Mouse (Mus musculus): ENCODE results near the gene Daxx.

Daxx gene

DNA sequence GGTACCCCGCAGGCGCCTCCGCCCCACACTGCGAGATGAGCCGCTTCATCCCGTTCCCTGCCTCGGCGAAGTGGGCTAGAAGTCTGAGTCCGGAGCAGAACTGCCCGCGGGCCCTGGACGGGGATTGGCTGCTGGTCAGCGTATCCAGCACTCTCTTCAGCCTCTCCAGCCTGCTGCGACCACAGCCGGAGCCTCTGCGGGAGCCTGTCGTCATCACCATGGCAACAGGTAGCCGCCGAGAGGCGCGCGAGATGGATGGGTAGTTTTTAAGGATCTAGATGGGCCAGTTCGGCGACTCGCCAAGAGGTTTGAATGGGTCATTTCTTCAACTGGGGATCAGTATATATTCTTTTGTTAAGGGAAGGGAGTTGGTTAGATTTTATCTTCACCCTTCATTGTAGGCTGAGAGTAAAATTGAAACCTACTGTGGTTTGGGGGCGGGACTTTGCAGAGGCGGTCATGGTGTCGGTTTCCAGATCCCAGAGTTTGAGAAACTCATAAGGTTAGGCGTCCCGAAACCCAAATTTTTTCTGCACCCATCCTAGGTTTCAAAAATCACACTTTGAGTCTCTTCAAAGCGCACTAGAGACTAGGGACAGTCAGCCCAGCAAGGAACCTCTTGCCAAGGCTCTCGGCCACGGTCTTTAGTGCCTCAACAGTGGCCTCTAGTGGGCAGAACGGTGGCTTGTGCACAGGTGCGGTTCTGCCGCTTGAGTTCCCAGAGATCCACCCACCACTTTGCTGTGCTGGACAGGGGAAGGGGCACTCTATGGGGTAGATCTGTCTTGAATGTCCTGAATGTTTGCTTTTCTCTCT lies 11.3 kb downstream of the Daxx start:
- DNase-seq (ENCODE audit: low read depth, low spot score) = peak; percentile 92

DNA sequence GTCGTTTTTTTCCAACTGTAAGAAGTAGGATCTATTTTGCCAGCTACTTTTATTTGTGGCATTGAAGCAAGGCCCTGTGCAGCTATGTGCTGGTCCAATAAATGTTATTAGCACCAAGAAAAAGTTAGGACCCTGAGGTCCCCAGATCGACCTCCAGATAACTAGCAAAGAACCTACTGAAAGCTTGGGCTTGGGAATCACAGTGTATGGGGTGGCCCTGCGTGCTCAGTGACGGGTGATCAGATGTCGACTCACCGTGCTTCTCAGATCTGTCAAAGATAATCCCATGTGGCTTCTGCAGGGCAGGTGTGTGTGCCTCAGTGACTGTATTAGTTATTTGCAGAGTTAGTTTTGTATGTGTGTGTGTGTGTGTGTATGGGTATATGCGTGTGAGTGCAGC lies 12.1 kb downstream of the Daxx start:
- DNase-seq (ENCODE audit: low read depth, low spot score) = no peak

- DNase-seq (ENCODE audit: low read depth, low spot score) = peak; percentile 79
Measured at GRCm38 (mm10) chr17:33924577-33925283, 15.5 kb downstream of the Daxx start.

DNA sequence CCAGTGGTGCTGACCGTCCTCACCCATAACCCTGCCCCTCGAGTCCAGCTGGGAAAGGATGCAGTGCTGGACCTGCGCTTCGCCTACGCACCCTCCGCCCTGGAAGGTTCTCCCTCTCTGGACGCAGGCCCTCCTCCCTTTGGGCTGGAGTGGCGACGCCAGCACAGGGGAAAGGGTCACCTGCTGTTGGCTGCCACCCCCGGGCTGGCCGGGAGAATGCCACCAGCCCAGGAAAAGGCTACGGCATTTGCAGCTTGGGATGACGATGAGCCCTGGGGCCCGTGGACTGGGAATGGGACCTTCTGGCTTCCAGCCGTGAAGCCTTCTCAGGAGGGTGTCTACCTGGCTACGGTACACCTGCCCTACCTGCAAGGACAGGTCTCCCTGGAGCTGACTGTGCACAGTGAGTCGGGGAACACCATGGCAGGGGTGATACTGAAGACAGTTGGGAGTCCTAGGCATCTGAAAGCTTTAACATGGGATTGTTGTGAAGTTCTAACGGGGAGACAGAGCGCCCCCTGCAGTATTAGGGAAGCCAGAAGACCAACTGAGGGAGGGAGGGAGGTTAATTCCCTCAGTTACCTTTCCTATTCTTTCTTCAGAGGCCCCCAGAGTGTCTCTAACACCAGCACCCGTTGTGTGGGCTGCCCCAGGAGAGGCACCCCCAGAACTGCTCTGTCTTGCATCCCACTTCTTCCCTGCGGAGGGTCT lies 16.3 kb downstream of the Daxx start:
- peak; percentile 40 for DNase-seq (ENCODE audit: low read depth, low spot score)

- peak; percentile 54 for DNase-seq (ENCODE audit: low read depth, low spot score)
Measured at GRCm38 (mm10) chr17:33926207-33926932, 17.2 kb downstream of the Daxx start.

DNA sequence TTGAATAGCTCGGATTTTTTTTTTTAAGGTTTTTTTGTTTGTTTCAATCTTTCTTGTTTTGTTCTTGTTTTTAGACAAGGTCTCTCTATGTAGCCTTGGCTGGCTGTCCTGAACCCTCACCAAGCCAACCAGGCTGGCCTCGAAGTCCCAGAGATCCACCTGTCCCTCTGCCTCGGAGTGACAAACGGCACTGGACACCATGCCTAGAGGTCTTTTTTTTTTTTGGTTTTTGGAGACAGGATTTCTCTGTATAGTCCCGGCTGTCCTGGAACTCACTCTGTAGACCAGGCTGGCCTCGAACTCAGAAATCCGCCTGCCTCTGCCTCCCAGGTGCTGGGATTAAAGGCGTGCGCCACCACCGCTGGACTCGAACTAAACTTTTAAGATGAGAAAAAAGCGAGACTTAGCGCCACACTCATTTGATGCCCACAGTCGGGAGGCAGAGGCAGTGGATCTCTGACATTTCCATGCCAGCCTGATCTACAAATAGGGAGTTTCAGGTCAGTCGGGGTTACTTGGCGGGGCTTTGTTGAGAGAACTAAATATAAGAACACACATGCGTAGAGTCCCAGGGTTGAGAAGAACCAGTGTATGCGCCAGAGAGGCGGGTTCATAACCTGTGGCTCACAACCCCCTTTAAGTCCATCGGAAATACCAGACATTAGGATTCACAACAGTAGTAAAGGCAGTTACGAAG lies 19.2 kb downstream of the Daxx start:
- no peak for DNase-seq (ENCODE audit: low read depth, low spot score)

- DNase-seq (ENCODE audit: low read depth, low spot score) = peak; percentile 95
Measured at GRCm38 (mm10) chr17:33929371-33930279, 20.4 kb downstream of the Daxx start, which contains the start of gene Rgl2. TSS of gene Rgl2 (plus strand) at chr17:33929543.

DNA sequence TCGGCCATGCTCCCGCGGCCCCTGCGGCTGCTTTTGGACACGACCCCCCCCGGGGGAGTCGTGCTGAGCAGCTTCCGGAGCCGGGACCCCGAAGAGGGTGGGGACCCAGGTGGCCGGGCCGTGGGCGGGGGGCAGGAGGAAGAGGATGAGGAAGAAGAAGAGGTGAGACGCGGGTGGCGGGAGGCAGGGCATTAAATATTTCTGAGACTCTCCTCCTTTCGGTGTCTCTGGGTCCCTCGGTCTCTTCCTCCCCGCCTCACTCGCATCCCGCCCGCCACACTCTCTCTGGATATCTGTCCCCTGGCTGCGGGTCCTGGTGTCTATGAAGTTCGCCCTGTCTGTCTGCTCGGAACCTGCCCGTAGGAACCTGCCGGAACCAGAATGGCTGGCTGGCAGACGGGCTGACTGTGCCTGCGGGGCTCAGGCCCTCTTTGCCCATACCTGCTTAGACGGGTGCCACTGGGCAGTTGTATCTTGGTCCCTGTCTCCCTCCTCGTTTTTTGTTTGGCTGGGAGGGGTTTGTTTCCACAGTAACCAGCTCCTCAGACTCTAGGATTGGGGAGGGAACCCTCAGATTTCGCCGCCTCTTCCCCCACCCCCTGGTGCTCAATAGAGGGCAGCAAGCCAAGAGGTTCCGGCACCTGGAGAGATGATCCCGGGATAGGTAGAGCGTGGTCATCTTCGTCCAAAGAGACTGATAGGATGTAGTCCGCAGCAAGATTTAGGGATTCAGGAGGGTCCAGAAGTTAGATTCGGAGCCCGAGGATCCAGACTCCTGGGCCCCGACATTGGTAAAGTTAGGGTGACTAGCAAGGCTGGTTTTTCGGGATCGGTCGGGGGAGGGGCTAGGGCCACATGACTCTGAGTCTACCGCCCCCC lies 21.3 kb downstream of the Daxx start:
- DNase-seq (ENCODE audit: low read depth, low spot score) = peak; percentile 76

DNA sequence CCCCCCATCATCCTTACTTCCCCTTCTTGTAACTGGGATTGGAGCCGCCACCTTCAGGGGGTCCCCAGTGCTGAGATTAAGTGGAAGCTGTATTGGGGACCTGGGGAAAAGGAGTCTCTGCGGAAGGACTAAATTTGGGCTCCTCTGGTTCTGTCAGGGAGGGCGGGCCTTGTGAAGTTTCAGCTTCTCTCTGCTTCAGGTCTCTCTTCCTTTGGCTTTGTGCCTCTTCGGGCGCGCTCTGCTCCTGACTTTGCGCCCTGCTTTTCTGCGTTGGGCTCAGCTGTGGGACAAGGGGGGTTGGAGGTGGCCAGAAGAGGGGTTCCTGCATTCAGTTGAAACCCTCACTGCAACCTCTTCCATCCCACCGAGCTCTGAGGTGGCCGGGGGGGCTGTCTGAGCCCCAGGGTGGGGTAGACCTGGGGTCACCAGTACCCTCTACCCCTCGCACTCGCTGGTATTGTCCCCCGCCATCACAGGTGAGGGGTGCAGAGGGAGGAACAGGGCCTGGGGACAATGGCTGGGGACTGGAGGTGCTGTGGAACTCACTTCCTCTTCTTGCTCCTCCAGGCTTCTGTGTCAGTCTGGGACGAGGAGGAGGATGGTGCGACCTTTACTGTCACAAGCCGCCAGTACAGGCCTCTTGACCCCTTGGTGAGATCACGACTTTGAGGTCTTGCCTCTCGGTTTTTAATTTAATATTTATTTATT lies 22.1 kb downstream of the Daxx start:
- DNase-seq (ENCODE audit: low read depth, low spot score) = peak; percentile 63

- DNase-seq (ENCODE audit: low read depth, low spot score) = no peak
Measured at GRCm38 (mm10) chr17:33931947-33932346, 22.7 kb downstream of the Daxx start.

DNA sequence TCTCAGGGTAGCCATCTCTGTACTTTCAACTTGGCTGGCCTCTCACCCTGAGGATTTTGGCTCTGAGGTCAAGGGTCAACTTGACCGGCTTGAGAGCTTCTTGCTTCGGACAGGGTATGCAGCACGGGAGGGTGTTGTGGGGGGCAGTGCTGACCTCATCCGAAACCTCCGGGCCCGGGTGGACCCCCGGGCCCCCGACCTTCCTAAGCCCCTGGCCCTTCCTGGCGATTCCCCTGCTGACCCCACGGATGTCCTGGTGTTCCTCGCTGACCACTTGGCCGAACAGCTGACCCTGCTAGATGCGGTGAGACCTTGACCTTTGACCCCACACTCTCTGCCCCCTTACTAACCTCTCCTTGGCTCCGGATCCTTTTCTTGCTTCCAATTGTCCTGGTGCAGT lies 23.2 kb downstream of the Daxx start:
- DNase-seq (ENCODE audit: low read depth, low spot score) = no peak

- DNase-seq (ENCODE audit: low read depth, low spot score) = no peak
Measured at GRCm38 (mm10) chr17:33932970-33933369, 23.8 kb downstream of the Daxx start.

GRCm38 (mm10) chr17:33935422-33936055 lies 26.3 kb downstream of the Daxx start:
- no peak for DNase-seq (ENCODE audit: low read depth, low spot score)

DNA sequence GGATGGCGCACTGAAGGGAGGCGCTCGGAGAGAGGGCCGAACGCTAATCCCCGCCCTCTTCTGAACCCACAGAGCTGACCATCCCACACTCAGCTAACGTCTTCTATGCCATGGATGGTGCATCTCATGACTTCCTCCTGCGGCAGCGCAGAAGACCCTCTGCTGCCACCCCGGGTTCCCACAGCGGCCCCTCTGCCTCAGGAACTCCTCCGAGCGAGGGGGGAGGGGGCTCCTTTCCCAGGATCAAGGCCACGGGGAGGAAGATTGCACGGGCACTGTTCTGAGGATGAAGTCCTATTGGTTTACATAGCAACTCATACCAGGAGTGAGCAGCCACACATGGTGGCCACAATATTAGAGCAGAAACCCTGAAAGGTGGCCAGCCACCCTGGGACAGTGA lies 27.8 kb downstream of the Daxx start:
- no peak for DNase-seq (ENCODE audit: low read depth, low spot score)

- DNase-seq (ENCODE audit: low read depth, low spot score) = no peak
Measured at GRCm38 (mm10) chr17:33938783-33939182, 29.6 kb downstream of the Daxx start.

DNA sequence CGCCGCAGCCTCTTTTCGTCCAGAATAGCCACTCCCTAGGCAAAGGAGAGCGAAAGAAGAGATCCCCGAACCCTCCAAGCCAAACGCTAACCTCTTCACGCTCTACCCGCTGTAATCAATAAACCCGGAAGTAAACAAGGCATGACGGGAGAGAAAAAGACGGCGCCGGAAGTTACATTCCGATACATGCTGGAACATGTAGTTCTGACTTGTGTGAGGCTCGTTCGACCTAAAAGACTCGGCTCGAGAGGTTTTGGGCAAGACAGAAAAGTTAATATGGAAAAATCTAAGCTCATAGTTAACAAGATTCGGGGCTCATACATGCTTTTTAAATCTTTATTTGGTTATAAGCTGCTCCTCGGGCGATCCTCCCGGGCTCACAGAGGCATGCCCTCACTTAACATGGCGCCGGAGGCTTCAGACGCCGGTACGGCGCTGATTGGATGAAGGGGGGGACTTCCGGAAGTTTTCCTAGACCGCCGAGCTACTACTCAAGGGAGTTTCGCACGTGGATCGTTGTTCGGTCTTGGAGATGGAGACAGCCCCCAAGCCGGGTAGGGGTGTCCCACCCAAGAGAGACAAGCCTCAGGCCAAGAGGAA lies 31.1 kb downstream of the Daxx start, which contains the start of the genes Pfdn6 and Wdr46:
Gene Pfdn6 (minus strand): TSS at position 138 of the 600 bp plus-strand sequence.
Gene Wdr46 (plus strand): TSS at position 455 of the 600 bp plus-strand sequence.
- DNase-seq (ENCODE audit: low read depth, low spot score) = peak; percentile 93

DNA sequence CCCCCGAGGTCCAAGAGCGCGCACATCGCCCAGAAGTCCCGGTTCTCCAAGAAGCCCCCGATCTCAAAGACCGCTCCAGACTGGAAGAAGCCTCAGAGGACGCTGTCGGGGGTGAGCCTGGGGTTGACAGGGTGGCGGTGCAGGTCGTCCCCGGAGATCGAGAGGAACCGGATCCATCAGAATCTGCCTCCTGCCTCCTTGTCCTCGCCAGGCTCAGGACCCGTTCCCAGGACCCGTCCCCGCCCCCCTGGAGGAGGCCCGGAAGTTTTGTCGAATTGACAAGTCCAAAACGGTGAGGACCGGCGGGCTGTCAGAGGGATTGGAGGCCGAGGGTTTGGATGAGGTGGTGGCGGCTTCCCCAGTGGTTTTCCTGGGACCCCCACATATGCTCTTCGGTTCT lies 31.8 kb downstream of the Daxx start:
- DNase-seq (ENCODE audit: low read depth, low spot score) = peak; percentile 31
